Mouse (Mus musculus) forebrain, embryonic 11.5 days (tissue): ENCODE measurements around the gene a. TPM values are rescaled to one million over a fixed set of nuclear protein-coding genes. Genes with fewer than 3 reads are reported as not detected.

Source experiments
- ATAC-seq: fragments of 200-750 bp; cut with Nextera tagmentation; replicated peaks from 2 replicates; pipeline ENCODE4 v1.8.0; 2017; ENCODE audit warnings: moderate TSS enrichment; ENCODE audit not compliant: low FRiP score
- DNase-seq: peaks from one replicate; pipeline ENCODE4 v3.0.0-alpha.2; 2017; ENCODE audit warnings: low spot score
- H3K27ac ChIP-seq: fragments of 300-500 bp; sonication (generic); 2 replicates; pipeline ENCODE4 v1.5.1; 2014; ENCODE audit warnings: low read depth, low read length
- H3K27me3 ChIP-seq: fragments of 300-500 bp; sonication (generic); 2 replicates; pipeline ENCODE4 v1.6.1; 2014; ENCODE audit warnings: mild to moderate bottlenecking, low read length, mixed read lengths; ENCODE audit not compliant: control insufficient read depth, insufficient read depth
- H3K36me3 ChIP-seq: fragments of 300-500 bp; sonication (generic); 2 replicates; pipeline ENCODE4 v1.6.1; 2014; ENCODE audit warnings: mild to moderate bottlenecking, low read length, moderate library complexity, mixed read lengths; ENCODE audit not compliant: control insufficient read depth, insufficient read depth
- H3K4me1 ChIP-seq: fragments of 300-500 bp; sonication (generic); replicated peaks from 2 replicates; pipeline ENCODE4 v1.6.1; 2014; ENCODE audit warnings: low read length, mixed read lengths; ENCODE audit not compliant: control insufficient read depth, insufficient read depth
- H3K4me2 ChIP-seq: fragments of 300-500 bp; sonication (generic); 2 replicates; pipeline ENCODE4 v1.6.1; 2014; ENCODE audit warnings: low read depth, mild to moderate bottlenecking, low read length, moderate library complexity, mixed read lengths; ENCODE audit not compliant: severe bottlenecking
- H3K4me3 ChIP-seq: fragments of 300-500 bp; sonication (generic); 2 replicates; pipeline ENCODE4 v1.5.1; 2014; ENCODE audit warnings: low read depth, low read length
- H3K9ac ChIP-seq: fragments of 300-500 bp; sonication (generic); 2 replicates; pipeline ENCODE4 v1.6.1; 2014; ENCODE audit warnings: low read length
- H3K9me3 ChIP-seq: fragments of 300-500 bp; sonication (generic); 2 replicates; pipeline ENCODE4 v1.6.1; 2016; ENCODE audit warnings: low read length, mixed read lengths; ENCODE audit not compliant: control insufficient read depth
- WGBS: fragments of 180-500 bp; shearing (Covaris S2); extraction: QIAGEN DNeasy Blood & Tissue Kit; methylation state at CpG from one replicate; pipeline ENCODE4 v1.1.7; 2014; 5-methylcytosine and 5-hydroxymethylcytosine counted together
- polyA plus RNA-seq: library from polyadenylated mRNA; unstranded; fragments of >200 nt; fragmentation: Nextera tagmentation; extraction: Ambion mirVana; gene quantifications from 2 replicates; pipeline ENCODE4 v1.2.1, GENCODE M21; 2014

a gene
- polyA plus RNA-seq, 1 experiment from 2014 or later, result 0.69 TPM

- 54% methylated on average over 6 of the region's 6 CpGs for WGBS
- Histone ChIP-seq H3K27ac (no peak overlapping the region), H3K27me3 (no peaks in the 10 kb centered on the region), H3K9me3 (no peaks in the 10 kb centered on the region), H3K4me1 (no peaks in the 10 kb centered on the region), H3K36me3 (no peaks in the 10 kb centered on the region), H3K9ac (no peak overlapping the region), H3K4me2 (no peak overlapping the region), H3K4me3 (no peak overlapping the region)
- ATAC-seq, result no peak
- DNase-seq, result no peak
Measured at GRCm38 (mm10) chr2:154755791-154756190, 35.4 kb upstream of the a start.

- Histone ChIP-seq H3K4me2 (no peak overlapping the region), H3K9ac (no peak overlapping the region), H3K27me3 (no peaks in the 10 kb centered on the region), H3K4me3 (no peak overlapping the region), H3K36me3 (no peaks in the 10 kb centered on the region), H3K27ac (no peak overlapping the region), H3K9me3 (no peaks in the 10 kb centered on the region), H3K4me1 (no peaks in the 10 kb centered on the region)
- ATAC-seq (no peak), DNase-seq (no peak)
- WGBS, result 93% methylated on average over 5 of the region's 5 CpGs
Measured at GRCm38 (mm10) chr2:154757691-154758090, 33.5 kb upstream of the a start.

- no peak overlapping the region for H3K4me3 ChIP-seq
- H3K36me3 ChIP-seq, result no peaks in the 10 kb centered on the region
- H3K27me3 ChIP-seq, result no peaks in the 10 kb centered on the region
- H3K4me2 ChIP-seq, result no peak overlapping the region
- no peak overlapping the region for H3K27ac ChIP-seq
- DNase-seq, result no peak
- H3K9me3 ChIP-seq, result no peaks in the 10 kb centered on the region
- no peak overlapping the region for H3K9ac ChIP-seq
- 92% methylated on average over 1 of the region's 1 CpGs for WGBS
- no peaks in the 10 kb centered on the region for H3K4me1 ChIP-seq
- no peak for ATAC-seq
Measured at GRCm38 (mm10) chr2:154758454-154758853, 32.7 kb upstream of the a start.

GRCm38 (mm10) chr2:154763226-154763625 lies 28.0 kb upstream of the a start:
- Histone ChIP-seq H3K36me3 (no peaks in the 10 kb centered on the region), H3K4me3 (no peak overlapping the region), H3K27me3 (no peaks in the 10 kb centered on the region), H3K9ac (no peak overlapping the region), H3K4me1 (no peaks in the 10 kb centered on the region), H3K4me2 (no peak overlapping the region), H3K9me3 (no peaks in the 10 kb centered on the region), H3K27ac (no peak overlapping the region)
- DNase-seq (no peak), ATAC-seq (no peak)
- 81% methylated on average over 3 of the region's 3 CpGs for WGBS

- no peaks in the 10 kb centered on the region for H3K9me3 ChIP-seq
- 82% methylated on average over 9 of the region's 9 CpGs for WGBS
- ATAC-seq (no peak), DNase-seq (no peak)
- no peaks in the 10 kb centered on the region for H3K4me1 ChIP-seq
- H3K27me3 ChIP-seq, result no peaks in the 10 kb centered on the region
- no peak overlapping the region for H3K9ac ChIP-seq
- no peak overlapping the region for H3K27ac ChIP-seq
- H3K4me2 ChIP-seq, result no peak overlapping the region
- H3K4me3 ChIP-seq, result no peak overlapping the region
- H3K36me3 ChIP-seq, result no peaks in the 10 kb centered on the region
Measured at GRCm38 (mm10) chr2:154764828-154765497, 26.2 kb upstream of the a start.

GRCm38 (mm10) chr2:154765554-154766008 lies 25.6 kb upstream of the a start:
- DNase-seq, result no peak
- no peak overlapping the region for H3K4me2 ChIP-seq
- no peak overlapping the region for H3K9ac ChIP-seq
- H3K4me3 ChIP-seq, result no peak overlapping the region
- H3K27me3 ChIP-seq, result no peaks in the 10 kb centered on the region
- H3K27ac ChIP-seq, result no peak overlapping the region
- H3K9me3 ChIP-seq, result no peaks in the 10 kb centered on the region
- 85% methylated on average over 8 of the region's 8 CpGs for WGBS
- H3K4me1 ChIP-seq, result no peaks in the 10 kb centered on the region
- ATAC-seq, result no peak
- H3K36me3 ChIP-seq, result no peaks in the 10 kb centered on the region

- ATAC-seq, result no peak
- no peak for DNase-seq
- no peak overlapping the region for H3K4me2 ChIP-seq
Measured at GRCm38 (mm10) chr2:154767051-154767450, 24.2 kb upstream of the a start.

GRCm38 (mm10) chr2:154769930-154770329 lies 21.3 kb upstream of the a start, which contains the start of gene Gm14214:
Gene Gm14214, minus strand, starts transcription at chr2:154770030.
- DNase-seq (no peak), ATAC-seq (no peak)
- no peaks in the 10 kb centered on the region for H3K4me1 ChIP-seq
- no peaks in the 10 kb centered on the region for H3K27me3 ChIP-seq
- H3K9ac ChIP-seq, result no peak within 1 kb of the TSS
- no peaks in the 10 kb centered on the region for H3K36me3 ChIP-seq
- H3K4me2 ChIP-seq, result no peak within 1 kb of the TSS
- no peak within 1 kb of the TSS for H3K4me3 ChIP-seq
- no peaks in the 10 kb centered on the region for H3K9me3 ChIP-seq
- no peak within 1 kb of the TSS for H3K27ac ChIP-seq

More at GRCm38 (mm10) chr2:154767051-154767450, 24.2 kb upstream of the a start:
- WGBS, result 94% methylated on average over 6 of the region's 6 CpGs
- no peak overlapping the region for H3K9ac ChIP-seq
- no peak overlapping the region for H3K4me3 ChIP-seq
- H3K36me3 ChIP-seq, result no peaks in the 10 kb centered on the region
- H3K27me3 ChIP-seq, result no peaks in the 10 kb centered on the region
- H3K27ac ChIP-seq, result no peak overlapping the region
- no peaks in the 10 kb centered on the region for H3K4me1 ChIP-seq
- H3K9me3 ChIP-seq, result no peaks in the 10 kb centered on the region

GRCm38 (mm10) chr2:154771604-154772003 lies 19.6 kb upstream of the a start:
- Histone ChIP-seq H3K9me3 (no peaks in the 10 kb centered on the region), H3K36me3 (no peaks in the 10 kb centered on the region), H3K27ac (no peak overlapping the region), H3K4me2 (no peak overlapping the region), H3K4me3 (no peak overlapping the region), H3K4me1 (no peaks in the 10 kb centered on the region), H3K9ac (no peak overlapping the region), H3K27me3 (no peaks in the 10 kb centered on the region)
- ATAC-seq (no peak), DNase-seq (no peak)
- 90% methylated on average over 8 of the region's 8 CpGs for WGBS
